Mouse (Mus musculus) MEL (cell line): ENCODE measurements around the gene 2310057N15Rik. TPM values are rescaled to one million over a fixed set of nuclear protein-coding genes. Genes with fewer than 3 reads are reported as not detected.

Source experiments
- DNase-seq: peaks from one replicate; pipeline ENCODE4 v3.0.0; 2011; ENCODE audit warnings: low read depth, low spot score
- H3K27ac ChIP-seq: 2 replicates; pipeline ENCODE4 v1.5.1; 2012; ENCODE audit warnings: low read depth, mild to moderate bottlenecking, control low read depth, low read length, moderate library complexity; ENCODE audit not compliant: control insufficient read depth
- H3K27me3 ChIP-seq, 2 experiments: fragments of 150-350 bp in 1 of 2; sonication (generic) in 1 of 2; 2 replicates each; pipeline ENCODE4 v1.6.1; 2012; ENCODE audit warnings: low read length in 2 of 2, mild to moderate bottlenecking in 2 of 2, improper control_type of control experiment in 1 of 2, moderate library complexity in 1 of 2; ENCODE audit not compliant: insufficient read depth in 2 of 2, control insufficient read depth in 1 of 2
- H3K36me3 ChIP-seq, 2 experiments: 2 replicates each; pipeline ENCODE4 v1.6.1; 2012 to 2014; ENCODE audit warnings: low read length in 2 of 2, improper control_type of control experiment in 1 of 2, inconsistent platforms in 1 of 2, mild to moderate bottlenecking in 1 of 2; ENCODE audit not compliant: insufficient read depth in 2 of 2, control insufficient read depth in 1 of 2
- H3K4me1 ChIP-seq, 2 experiments: fragments of 150-350 bp in 1 of 2; sonication (generic) in 1 of 2; 2 replicates each; pipeline ENCODE4 v1.6.1; 2012; ENCODE audit warnings: low read length in 2 of 2, improper control_type of control experiment in 1 of 2, mild to moderate bottlenecking in 1 of 2; ENCODE audit not compliant: insufficient read depth in 2 of 2, control insufficient read depth in 1 of 2
- H3K4me3 ChIP-seq, 2 experiments: fragments of 150-350 bp in 1 of 2; sonication (generic) in 1 of 2; 2 replicates each; pipeline ENCODE4 v1.5.1; 2012; ENCODE audit warnings: low read depth in 2 of 2, low read length in 2 of 2, mild to moderate bottlenecking in 2 of 2, moderate library complexity in 2 of 2, control low read depth in 1 of 2, improper control_type of control experiment in 1 of 2; ENCODE audit not compliant: control insufficient read depth in 1 of 2, insufficient read depth in 1 of 2
- H3K79me2 ChIP-seq: 2 replicates; pipeline ENCODE4 v1.6.1; 2012; ENCODE audit warnings: mild to moderate bottlenecking, low read length, moderate library complexity; ENCODE audit not compliant: control insufficient read depth, poor library complexity, insufficient read depth
- H3K9ac ChIP-seq: 2 replicates; pipeline ENCODE4 v1.6.1; 2012; ENCODE audit warnings: low read depth, mild to moderate bottlenecking, control low read depth, low read length, moderate library complexity; ENCODE audit not compliant: control insufficient read depth, poor library complexity, severe bottlenecking
- H3K9me3 ChIP-seq: fragments of 150-350 bp; sonication (generic); replicated peaks from 2 replicates; pipeline ENCODE4 v1.6.1; 2012; ENCODE audit warnings: mild to moderate bottlenecking, low read length, improper control_type of control experiment, moderate library complexity; ENCODE audit not compliant: insufficient read depth
- BHLHE40 ChIP-seq: IDR thresholded peaks from 2 replicates; pipeline ENCODE4 v1.6.1; 2012; ENCODE audit warnings: low read depth, mild to moderate bottlenecking, inconsistent platforms, low read length, improper control_type of control experiment, borderline replicate concordance
- CHD2 ChIP-seq: IDR thresholded peaks from 2 replicates; pipeline ENCODE4 v1.6.1; 2011; ENCODE audit warnings: low read length, improper control_type of control experiment
- CTCF ChIP-seq, 3 experiments: IDR thresholded peaks in 2 of 3; conservative IDR thresholded peaks in 1 of 3; 2 replicates each; pipeline ENCODE4 v1.5.1; 2011 to 2012; ENCODE audit warnings: low read length in 3 of 3, low read depth in 2 of 3, mild to moderate bottlenecking in 2 of 3, improper control_type of control experiment in 1 of 3, inconsistent platforms in 1 of 3, mixed read lengths in 1 of 3, moderate library complexity in 1 of 3; ENCODE audit not compliant: control insufficient read depth in 1 of 3, insufficient read depth in 1 of 3, poor library complexity in 1 of 3, severe bottlenecking in 1 of 3
- EP300 ChIP-seq, 2 experiments: IDR thresholded peaks; 2 replicates each; pipeline ENCODE4 v1.6.1; 2011; ENCODE audit warnings: improper control_type of control experiment in 2 of 2, low read length in 2 of 2, low read depth in 1 of 2, mild to moderate bottlenecking in 1 of 2
- ETS1 ChIP-seq: IDR thresholded peaks from 2 replicates; pipeline ENCODE4 v1.6.1; 2012; ENCODE audit warnings: low read depth, mild to moderate bottlenecking, inconsistent platforms, low read length, improper control_type of control experiment, moderate library complexity
- GATA1 ChIP-seq: IDR thresholded peaks from 2 replicates; pipeline ENCODE4 v1.6.1; 2011; ENCODE audit warnings: low read depth, low read length, improper control_type of control experiment
- HCFC1 ChIP-seq: IDR thresholded peaks from 2 replicates; pipeline ENCODE4 v1.6.1; 2012; ENCODE audit warnings: low read depth, mild to moderate bottlenecking, inconsistent platforms, low read length, improper control_type of control experiment, moderate library complexity
- JUND ChIP-seq: IDR thresholded peaks from 2 replicates; pipeline ENCODE4 v1.6.1; 2011; ENCODE audit warnings: low read depth, mild to moderate bottlenecking, improper control_type of control experiment, low read length
- MAFK ChIP-seq: IDR thresholded peaks from 2 replicates; pipeline ENCODE4 v1.6.1; 2011; ENCODE audit warnings: low read depth, mild to moderate bottlenecking, low read length, improper control_type of control experiment, borderline replicate concordance
- MAZ ChIP-seq: IDR thresholded peaks from 2 replicates; pipeline ENCODE4 v1.6.1; 2012; ENCODE audit warnings: low read depth, mild to moderate bottlenecking, inconsistent platforms, low read length, improper control_type of control experiment
- MYB ChIP-seq: IDR thresholded peaks from 2 replicates; pipeline ENCODE4 v1.6.1; 2011; ENCODE audit warnings: mild to moderate bottlenecking, low read depth, low read length, improper control_type of control experiment
- MYC ChIP-seq: IDR thresholded peaks from 2 replicates; pipeline ENCODE4 v1.6.1; 2011; ENCODE audit warnings: low read depth, mild to moderate bottlenecking, low read length, improper control_type of control experiment, moderate library complexity
- NELFE ChIP-seq: IDR thresholded peaks from 2 replicates; pipeline ENCODE4 v1.6.1; 2011; ENCODE audit warnings: low read depth, low read length, improper control_type of control experiment
- POLR2AphosphoS2 ChIP-seq: IDR thresholded peaks from 2 replicates; pipeline ENCODE4 v1.6.1; 2011; ENCODE audit warnings: low read length, improper control_type of control experiment
- RAD21 ChIP-seq: IDR thresholded peaks from 2 replicates; pipeline ENCODE4 v1.6.1; 2011; ENCODE audit warnings: mild to moderate bottlenecking, low read depth, low read length, improper control_type of control experiment
- RCOR1 ChIP-seq: IDR thresholded peaks from 2 replicates; pipeline ENCODE4 v1.6.1; 2012; ENCODE audit warnings: low read depth, mild to moderate bottlenecking, inconsistent platforms, low read length, improper control_type of control experiment
- SIN3A ChIP-seq: IDR thresholded peaks from 2 replicates; pipeline ENCODE4 v1.6.1; 2012; ENCODE audit warnings: low read length, improper control_type of control experiment, inconsistent platforms
- SMC3 ChIP-seq: IDR thresholded peaks from 2 replicates; pipeline ENCODE4 v1.6.1; 2011; ENCODE audit warnings: low read depth, low read length, improper control_type of control experiment
- UBTF ChIP-seq: IDR thresholded peaks from 2 replicates; pipeline ENCODE4 v1.6.1; 2012; ENCODE audit warnings: low read depth, mild to moderate bottlenecking, inconsistent platforms, low read length, improper control_type of control experiment, moderate library complexity, borderline replicate concordance; ENCODE audit not compliant: insufficient read depth
- USF1 ChIP-seq: IDR thresholded peaks from 2 replicates; pipeline ENCODE4 v1.6.1; 2014; ENCODE audit warnings: low read depth, mild to moderate bottlenecking, inconsistent platforms, low read length, improper control_type of control experiment, moderate library complexity
- ZC3H11A ChIP-seq: IDR thresholded peaks from 2 replicates; pipeline ENCODE4 v1.6.1; 2012; ENCODE audit warnings: low read depth, mild to moderate bottlenecking, inconsistent platforms, low read length, improper control_type of control experiment
- ZMIZ1 ChIP-seq: IDR thresholded peaks from 2 replicates; pipeline ENCODE4 v1.6.1; 2012; ENCODE audit warnings: low read depth, mild to moderate bottlenecking, inconsistent platforms, low read length, improper control_type of control experiment, moderate library complexity
- polyA plus RNA-seq, 2 experiments: library from polyadenylated mRNA; stranded (reverse) in 1 of 2; unstranded in 1 of 2; fragments of >175 nt in 1 of 2; fragments of >200 nt in 1 of 2; gene quantifications; 2 replicates each; pipeline versions ENCODE4 v1.2.1 to v1.2.4; 2012; ENCODE audit warnings: low replicate concordance in 2 of 2, low read depth in 1 of 2; ENCODE audit not compliant: insufficient read length in 2 of 2, insufficient read depth in 1 of 2, missing spikeins in 1 of 2
- total RNA-seq: library from RNA; depleted of rRNA; stranded (reverse); fragments of 300-350 nt; gene quantifications from 2 replicates; pipeline ENCODE4 v1.2.3, GENCODE M21; 2012

2310057N15Rik gene
- total and polyA plus RNA-seq, 3 experiments = not detected

- H3K9ac ChIP-seq = no peak overlapping the region
- no peak for DNase-seq
- no peaks in the 10 kb centered on the region for H3K79me2 ChIP-seq
- no peaks in the 10 kb centered on the region for H3K4me1 ChIP-seq
- no peaks in the 10 kb centered on the region for H3K36me3 ChIP-seq
- no peaks in the 10 kb centered on the region for H3K27me3 ChIP-seq
- no peak overlapping the region for H3K4me3 ChIP-seq
- H3K9me3 ChIP-seq = no peaks in the 10 kb centered on the region
- H3K27ac ChIP-seq = no peak overlapping the region
- TF ChIP-seq ZC3H11A (no peak), RCOR1 (no peak), CHD2 (no peak), MAZ (no peak), MYC (no peak), BHLHE40 (no peak), MAFK (no peak), MYB (no peak), RAD21 (no peak), JUND (no peak), UBTF (no peak), EP300 (IDR thresholded peaks at IDR 0.05; ENCODE audit: low read depth in 1 of 2, low read length in 2 of 2) (no peak)
- TF ChIP-seq, all 39 proteins: peak for 0
Measured at GRCm38 (mm10) chr16:88747943-88748342, 26.1 kb downstream of the 2310057N15Rik start.

GRCm38 (mm10) chr16:88744750-88745340 lies 29.2 kb downstream of the 2310057N15Rik start:
- Histone ChIP-seq H3K9me3 (no peaks in the 10 kb centered on the region), H3K4me1 (no peaks in the 10 kb centered on the region), H3K9ac (no peak overlapping the region), H3K27ac (no peak overlapping the region), H3K27me3 (no peaks in the 10 kb centered on the region), H3K36me3 (no peaks in the 10 kb centered on the region), H3K79me2 (no peaks in the 10 kb centered on the region), H3K4me3 (no peak overlapping the region)
- TF ChIP-seq SIN3A = no peak
- no peak for TF ChIP-seq HCFC1
- no peak for TF ChIP-seq GATA1
- TF ChIP-seq RAD21 = no peak
- no peak for TF ChIP-seq SMC3
- TF ChIP-seq POLR2AphosphoS2 = no peak
- TF ChIP-seq USF1 = no peak
- no peak for TF ChIP-seq ETS1
- no peak for TF ChIP-seq ZMIZ1
- TF ChIP-seq EP300 (IDR thresholded peaks at IDR 0.05; ENCODE audit: low read depth in 1 of 2, low read length in 2 of 2) = no peak
- TF ChIP-seq CTCF (IDR thresholded peaks at IDR 0.05 in 2 of 3, conservative IDR thresholded peaks at IDR 0.05 in 1 of 3; ENCODE audit: control insufficient read depth in 1 of 3, insufficient read depth in 1 of 3, low read depth in 2 of 3, low read length in 3 of 3, poor library complexity in 1 of 3, severe bottlenecking in 1 of 3) = no peak
- no peak for TF ChIP-seq NELFE
- no peak for DNase-seq
